Mouse (Mus musculus): ENCODE measurements at regions not wholly inside any gene's neighbourhood (a gene's known extent, or its start where the extent isn't known, plus 50 kb on each side); places are given as distances from the start of the nearest gene placed in this dataset.

GRCm38 (mm10) chr10:30918322-30918988 lies 75.9 kb upstream of the Hey2 start:
- H3K4me3 ChIP-seq (ENCODE audit: control insufficient read depth in 1 of 2, insufficient read depth in 1 of 2, low read depth in 2 of 2, low read length in 2 of 2), result no peak overlapping the region
- no peaks in the 10 kb centered on the region for H3K9me3 ChIP-seq (replicated peaks; ENCODE audit: insufficient read depth, low read length)
- TF ChIP-seq SIN3A (IDR thresholded peaks at IDR 0.05; ENCODE audit: low read length), result no peak
- no peak for TF ChIP-seq CHD2 (IDR thresholded peaks at IDR 0.05; ENCODE audit: low read length)
- TF ChIP-seq ETS1 (IDR thresholded peaks at IDR 0.05; ENCODE audit: low read depth, low read length), result no peak
- TF ChIP-seq POLR2A (IDR thresholded peaks at IDR 0.05; ENCODE audit: control insufficient read depth in 1 of 2, insufficient read depth in 1 of 2, low read depth in 1 of 2, low read length in 2 of 2, poor library complexity in 1 of 2), result no peak
- TF ChIP-seq TAL1 (IDR thresholded peaks at IDR 0.05; ENCODE audit: low read length), result no peak
- TF ChIP-seq MYB (IDR thresholded peaks at IDR 0.05; ENCODE audit: low read depth, low read length), result no peak
- H3K27ac ChIP-seq (ENCODE audit: control insufficient read depth, low read depth, low read length), result no peak overlapping the region
- no peaks in the 10 kb centered on the region for H3K79me2 ChIP-seq (ENCODE audit: control insufficient read depth, insufficient read depth, low read length, poor library complexity)
- no peaks in the 10 kb centered on the region for H3K4me1 ChIP-seq (ENCODE audit: control insufficient read depth in 1 of 2, insufficient read depth in 2 of 2, low read length in 2 of 2)
- DNase-seq (ENCODE audit: low read depth, low spot score), result no peak
- no peaks in the 10 kb centered on the region for H3K36me3 ChIP-seq (ENCODE audit: control insufficient read depth in 1 of 2, insufficient read depth in 2 of 2, low read length in 2 of 2)
- no peak overlapping the region for H3K9ac ChIP-seq (ENCODE audit: control insufficient read depth, low read depth, low read length, poor library complexity, severe bottlenecking)
- H3K27me3 ChIP-seq (ENCODE audit: control insufficient read depth in 1 of 2, insufficient read depth in 2 of 2, low read length in 2 of 2), result no peaks in the 10 kb centered on the region

GRCm38 (mm10) chr10:30893771-30894170 lies 51.2 kb upstream of the Hey2 start:
- H3K9me3 ChIP-seq (replicated peaks; ENCODE audit: insufficient read depth, low read length), result no peaks in the 10 kb centered on the region
- no peak overlapping the region for H3K9ac ChIP-seq (ENCODE audit: control insufficient read depth, low read depth, low read length, poor library complexity, severe bottlenecking)
- H3K27me3 ChIP-seq (ENCODE audit: control insufficient read depth in 1 of 2, insufficient read depth in 2 of 2, low read length in 2 of 2), result peaks cover 0 to 1% of the 10 kb centered on the region in 2 experiments; a peak in 1 of 4 replicates
- no peak overlapping the region for H3K4me3 ChIP-seq (ENCODE audit: control insufficient read depth in 1 of 2, insufficient read depth in 1 of 2, low read depth in 2 of 2, low read length in 2 of 2)
- H3K36me3 ChIP-seq (ENCODE audit: control insufficient read depth in 1 of 2, insufficient read depth in 2 of 2, low read length in 2 of 2), result no peaks in the 10 kb centered on the region
- no peak for TF ChIP-seq ZC3H11A (IDR thresholded peaks at IDR 0.05; ENCODE audit: low read depth, low read length)
- no peak for TF ChIP-seq EP300 (IDR thresholded peaks at IDR 0.05; ENCODE audit: low read depth in 1 of 2, low read length in 2 of 2)
- TF ChIP-seq ZMIZ1 (IDR thresholded peaks at IDR 0.05; ENCODE audit: low read depth, low read length), result no peak
- no peak for TF ChIP-seq USF1 (IDR thresholded peaks at IDR 0.05; ENCODE audit: low read depth, low read length)
- no peak for TF ChIP-seq ETS1 (IDR thresholded peaks at IDR 0.05; ENCODE audit: low read depth, low read length)
- no peak for TF ChIP-seq MEF2A (IDR thresholded peaks at IDR 0.05; ENCODE audit: extremely low read depth, insufficient replicate concordance, low read depth, low read length, poor library complexity, severe bottlenecking)
- no peak for TF ChIP-seq E2F4 (IDR thresholded peaks at IDR 0.05; ENCODE audit: borderline replicate concordance, low read depth, low read length)
- TF ChIP-seq GABPA (IDR thresholded peaks at IDR 0.05; ENCODE audit: low read depth, low read length), result no peak
- no peak for TF ChIP-seq POLR2AphosphoS5 (IDR thresholded peaks at IDR 0.05; ENCODE audit: borderline replicate concordance, low read depth, low read length)
- no peak for TF ChIP-seq MAX (IDR thresholded peaks at IDR 0.05; ENCODE audit: low read length)
- TF ChIP-seq RAD21 (IDR thresholded peaks at IDR 0.05; ENCODE audit: low read depth, low read length), result no peak
- no peak for TF ChIP-seq NRF1 (IDR thresholded peaks at IDR 0.05; ENCODE audit: insufficient read depth, low read depth, low read length, poor library complexity, severe bottlenecking)
- no peak for TF ChIP-seq CTCF (IDR thresholded peaks at IDR 0.05 in 2 of 3, conservative IDR thresholded peaks at IDR 0.05 in 1 of 3; ENCODE audit: control insufficient read depth in 1 of 3, insufficient read depth in 1 of 3, low read depth in 2 of 3, low read length in 3 of 3, poor library complexity in 1 of 3, severe bottlenecking in 1 of 3)
- no peak for TF ChIP-seq TCF12 (IDR thresholded peaks at IDR 0.05; ENCODE audit: low read depth, low read length)
- no peak for TF ChIP-seq TBP (IDR thresholded peaks at IDR 0.05; ENCODE audit: low read depth, low read length)
- TF ChIP-seq BHLHE40 (IDR thresholded peaks at IDR 0.05; ENCODE audit: borderline replicate concordance, low read depth, low read length), result no peak
- H3K27ac ChIP-seq (ENCODE audit: control insufficient read depth, low read depth, low read length), result no peak overlapping the region
- H3K79me2 ChIP-seq (ENCODE audit: control insufficient read depth, insufficient read depth, low read length, poor library complexity), result no peaks in the 10 kb centered on the region
- DNase-seq (ENCODE audit: low read depth, low spot score), result no peak
- H3K4me1 ChIP-seq (ENCODE audit: control insufficient read depth in 1 of 2, insufficient read depth in 2 of 2, low read length in 2 of 2), result no peaks in the 10 kb centered on the region

Data from MEL (cell line).